Mouse (Mus musculus): ENCODE measurements around the gene Syf2. TPM values are rescaled to one million over a fixed set of nuclear protein-coding genes. Genes with fewer than 3 reads are reported as not detected.

The Syf2 gene
- 70.6 TPM for polyA plus RNA-seq (2014; fragmentation: Illumina TruSeq; extraction: RNeasy Lipid Tissue Mini Kit (QIAGEN cat#74804))

GRCm38 (mm10) chr4:134930684-134931481 lies at the start of gene Syf2:
Syf2 (plus strand) TSS chr4:134930898.

GRCm38 (mm10) chr4:134914864-134915209 lies 15.9 kb upstream of the Syf2 start, which contains the start of gene Tmem50a:
Tmem50a (minus strand) TSS chr4:134915024.

DNA sequence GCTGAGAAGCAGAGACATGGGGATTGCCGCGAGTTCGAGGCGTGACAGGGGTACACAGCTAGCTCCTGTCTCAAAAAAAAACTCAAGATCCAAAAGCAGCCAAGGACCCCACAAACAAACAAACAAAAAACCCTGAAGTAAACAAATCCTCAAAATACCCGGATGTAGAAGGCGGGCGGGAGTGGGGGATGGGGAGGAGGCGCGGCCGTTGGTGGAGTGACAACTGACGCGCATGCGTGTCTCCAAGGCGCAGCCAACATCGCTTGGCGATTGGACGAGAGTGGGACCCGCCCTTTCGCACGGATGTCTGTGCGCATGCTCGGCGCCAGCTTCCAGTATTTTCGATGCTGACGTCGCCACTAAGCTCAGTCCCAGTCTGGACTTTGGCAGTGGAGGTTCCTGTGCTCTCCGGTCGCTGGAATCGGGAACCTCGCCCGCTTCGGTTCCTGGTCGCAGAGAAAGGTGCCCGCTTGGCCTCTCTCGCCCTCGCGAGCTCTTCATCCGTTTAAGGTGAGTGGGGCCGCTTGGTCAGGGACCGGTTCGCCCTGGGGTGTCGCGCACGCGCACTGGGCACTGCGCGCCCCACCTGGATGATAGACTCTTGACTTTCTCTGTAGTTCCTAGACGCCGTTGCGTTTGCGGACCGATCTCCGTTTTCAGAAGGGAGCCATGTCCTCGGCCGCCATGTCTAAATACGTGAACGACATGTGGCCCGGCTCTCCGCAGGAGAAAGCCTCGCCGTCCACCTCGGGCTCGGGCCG lies 7.3 kb upstream of the Syf2 start, which contains the start of gene Rsrp1:
Gene Rsrp1, plus strand, starts transcription at position 335 of the 761 bp plus-strand sequence.

Other genes starting within 250 kb of the Syf2 start
- gene Man1c1, start 226.6 kb upstream of the Syf2 start, polyA plus RNA-seq (2014; fragmentation: Illumina TruSeq; extraction: RNeasy Lipid Tissue Mini Kit (QIAGEN cat#74804)): 5.4 TPM
- 0.88 TPM for gene Ldlrap1, start 162.9 kb upstream of the Syf2 start, polyA plus RNA-seq (2014; fragmentation: Illumina TruSeq; extraction: RNeasy Lipid Tissue Mini Kit (QIAGEN cat#74804))
- 44.0 TPM for gene Maco1, start 77.6 kb upstream of the Syf2 start, polyA plus RNA-seq (2014; fragmentation: Illumina TruSeq; extraction: RNeasy Lipid Tissue Mini Kit (QIAGEN cat#74804))
- 0.51 TPM for gene Rhd, start 66.4 kb upstream of the Syf2 start, polyA plus RNA-seq (2014; fragmentation: Illumina TruSeq; extraction: RNeasy Lipid Tissue Mini Kit (QIAGEN cat#74804))
- 47.5 TPM for gene Tmem50a, start 15.9 kb upstream of the Syf2 start, polyA plus RNA-seq (2014; fragmentation: Illumina TruSeq; extraction: RNeasy Lipid Tissue Mini Kit (QIAGEN cat#74804))
- 527 TPM for gene Rsrp1, start 7.3 kb upstream of the Syf2 start, polyA plus RNA-seq (2014; fragmentation: Illumina TruSeq; extraction: RNeasy Lipid Tissue Mini Kit (QIAGEN cat#74804))
- gene Runx3, start 189.8 kb downstream of the Syf2 start, polyA plus RNA-seq (2014; fragmentation: Illumina TruSeq; extraction: RNeasy Lipid Tissue Mini Kit (QIAGEN cat#74804)): 0.23 TPM

Data from ovary, adult 10 weeks (tissue).